Mouse (Mus musculus) retina, embryonic 14.5 days (tissue): ENCODE data around the gene Irx3.

Source experiments
- DNase-seq: peaks from one replicate; pipeline ENCODE4 v3.0.0-alpha.2; 2015; ENCODE audit warnings: low spot score

Irx3 gene

GRCm38 (mm10) chr8:91801839-91802238 lies at the start of gene Irx3:
Irx3 (minus strand) TSS chr8:91802067.
- DNase-seq = peak; percentile 64

- no peak for DNase-seq
These were observed 49.5 kb upstream of the Irx3 start for GRCm38 (mm10) chr8:91851359-91851758.

GRCm38 (mm10) chr8:91849984-91850383 lies 48.1 kb upstream of the Irx3 start:
- DNase-seq = no peak

GRCm38 (mm10) chr8:91849529-91849928 lies 47.7 kb upstream of the Irx3 start:
- DNase-seq = no peak

GRCm38 (mm10) chr8:91845641-91846040 lies 43.8 kb upstream of the Irx3 start:
- no peak for DNase-seq

GRCm38 (mm10) chr8:91837131-91837530 lies 35.3 kb upstream of the Irx3 start:
- DNase-seq = no peak

- DNase-seq = no peak
These were observed 34.8 kb upstream of the Irx3 start for GRCm38 (mm10) chr8:91836685-91837084.

- DNase-seq = no peak
These were observed 25.8 kb upstream of the Irx3 start for GRCm38 (mm10) chr8:91827661-91828060.

GRCm38 (mm10) chr8:91827192-91827591 lies 25.3 kb upstream of the Irx3 start:
- peak; percentile 56 for DNase-seq

GRCm38 (mm10) chr8:91823357-91823756 lies 21.5 kb upstream of the Irx3 start:
- DNase-seq = no peak

GRCm38 (mm10) chr8:91822746-91823145 lies 20.9 kb upstream of the Irx3 start:
- no peak for DNase-seq

- DNase-seq = no peak
These were observed 20.1 kb upstream of the Irx3 start for GRCm38 (mm10) chr8:91821976-91822375.

- DNase-seq = no peak
These were observed 17.9 kb upstream of the Irx3 start for GRCm38 (mm10) chr8:91819778-91820177.

GRCm38 (mm10) chr8:91818784-91819183 lies 16.9 kb upstream of the Irx3 start:
- DNase-seq = no peak

- no peak for DNase-seq
These were observed 12.2 kb upstream of the Irx3 start for GRCm38 (mm10) chr8:91814106-91814505.

- DNase-seq = peak; percentile 21
These were observed 4.9 kb upstream of the Irx3 start for GRCm38 (mm10) chr8:91806720-91807241.

GRCm38 (mm10) chr8:91806084-91806719 lies 4.3 kb upstream of the Irx3 start:
- peak; percentile 34 for DNase-seq

- DNase-seq = peak; percentile 64
These were observed 3.4 kb upstream of the Irx3 start for GRCm38 (mm10) chr8:91805254-91805671.

GRCm38 (mm10) chr8:91804403-91805253 lies 2.8 kb upstream of the Irx3 start:
- peak; percentile 60 for DNase-seq

- peak; percentile 53 for DNase-seq
These were observed 1.9 kb upstream of the Irx3 start for GRCm38 (mm10) chr8:91803515-91804402.

GRCm38 (mm10) chr8:91802401-91803322 lies 795 bp upstream of the Irx3 start:
- peak; percentile 31 for DNase-seq
